Mouse (Mus musculus): ENCODE results near the gene Kat7.

Kat7 gene

GRCm38 (mm10) chr11:95310007-95310647 is at the start of gene Kat7:
Kat7 (minus strand) TSS chr11:95310246.
- DNase-seq: peak; percentile 96 to 97

GRCm38 (mm10) chr11:95358263-95358662 is 48.2 kb upstream of the Kat7 start:
- DNase-seq: no peak

GRCm38 (mm10) chr11:95356469-95357273 is 46.6 kb upstream of the Kat7 start:
- peak; percentile 39 to 66 for DNase-seq

GRCm38 (mm10) chr11:95356039-95356438 is 46.0 kb upstream of the Kat7 start:
- no peak for DNase-seq

GRCm38 (mm10) chr11:95355661-95356011 is 45.6 kb upstream of the Kat7 start:
- no peak for DNase-seq

GRCm38 (mm10) chr11:95354945-95355660 is 45.1 kb upstream of the Kat7 start:
- DNase-seq: no peak

- DNase-seq: no peak
These were observed 44.3 kb upstream of the Kat7 start for GRCm38 (mm10) chr11:95354228-95354944.

GRCm38 (mm10) chr11:95353226-95353625 is 43.2 kb upstream of the Kat7 start:
- no peak for DNase-seq

GRCm38 (mm10) chr11:95352686-95353085 is 42.6 kb upstream of the Kat7 start:
- no peak for DNase-seq

- no peak for DNase-seq
These were observed 40.9 kb upstream of the Kat7 start for GRCm38 (mm10) chr11:95350960-95351359.

GRCm38 (mm10) chr11:95350289-95350688 is 40.2 kb upstream of the Kat7 start:
- no peak for DNase-seq

GRCm38 (mm10) chr11:95344181-95344580 is 34.1 kb upstream of the Kat7 start:
- DNase-seq: no peak

- no peak for DNase-seq
These were observed 33.1 kb upstream of the Kat7 start for GRCm38 (mm10) chr11:95343180-95343579.

- no peak for DNase-seq
These were observed 30.6 kb upstream of the Kat7 start for GRCm38 (mm10) chr11:95340664-95341063.

- no peak for DNase-seq
These were observed 30.2 kb upstream of the Kat7 start for GRCm38 (mm10) chr11:95340259-95340658.

GRCm38 (mm10) chr11:95339471-95340021 is 29.5 kb upstream of the Kat7 start:
- no peak for DNase-seq

GRCm38 (mm10) chr11:95337846-95338342 is 27.8 kb upstream of the Kat7 start:
- DNase-seq: no peak

GRCm38 (mm10) chr11:95337129-95337813 is 27.2 kb upstream of the Kat7 start:
- DNase-seq: peak; percentile 29 to 34

GRCm38 (mm10) chr11:95336568-95337128 is 26.6 kb upstream of the Kat7 start, which contains the start of gene Fam117a:
Fam117a (plus strand) TSS chr11:95337018.
- peak; percentile 42 to 67 for DNase-seq

- DNase-seq: no peak
These were observed 24.5 kb upstream of the Kat7 start for GRCm38 (mm10) chr11:95334448-95335060.

GRCm38 (mm10) chr11:95333805-95334204 is 23.8 kb upstream of the Kat7 start:
- DNase-seq: no peak

Data from cerebellum, postnatal 25 days (tissue).